Mouse (Mus musculus) liver, embryonic 14.5 days (tissue): ENCODE measurements around the gene Rsc1a1.

Experiments used
- CTCF ChIP-seq: IDR thresholded peaks from 2 replicates; pipeline ENCODE4 v1.5.1; 2016; ENCODE audit warnings: antibody characterized with exemption, low read depth, control low read depth
- EP300 ChIP-seq: IDR thresholded peaks from 2 replicates; pipeline ENCODE4 v1.6.1; 2016; ENCODE audit warnings: antibody characterized with exemption, low read depth

GRCm38 (mm10) chr4:141685499-141685898 is at the start of gene Rsc1a1:
- TF ChIP-seq CTCF (no peak), EP300 (no peak)
